Mouse (Mus musculus) left cerebral cortex, adult 8-10 months (tissue): ENCODE results near the gene Atp5f1. TPM values are rescaled to one million over a fixed set of nuclear protein-coding genes. Genes with fewer than 3 reads are reported as not detected.
A peak's percentile ranks its signal among the peaks of the same experiment; 100 is the strongest.

Source experiments
- DNase-seq, 2 experiments: peaks; one replicate each; pipeline ENCODE4 v3.0.0; 2022; ENCODE audit warnings: low spot score in 2 of 2
- total RNA-seq, 4 experiments: library from RNA; stranded (reverse); gene quantifications; 2 replicates each; pipeline ENCODE4 v1.2.4; 2022

Gene Atp5f1
- total RNA-seq, 4 experiments from 2014 or later, result 248 to 269 (median 257) TPM

GRCm38 (mm10) chr3:105900716-105901115 lies 59.2 kb downstream of the Atp5f1 start:
- no peak for DNase-seq

DNA sequence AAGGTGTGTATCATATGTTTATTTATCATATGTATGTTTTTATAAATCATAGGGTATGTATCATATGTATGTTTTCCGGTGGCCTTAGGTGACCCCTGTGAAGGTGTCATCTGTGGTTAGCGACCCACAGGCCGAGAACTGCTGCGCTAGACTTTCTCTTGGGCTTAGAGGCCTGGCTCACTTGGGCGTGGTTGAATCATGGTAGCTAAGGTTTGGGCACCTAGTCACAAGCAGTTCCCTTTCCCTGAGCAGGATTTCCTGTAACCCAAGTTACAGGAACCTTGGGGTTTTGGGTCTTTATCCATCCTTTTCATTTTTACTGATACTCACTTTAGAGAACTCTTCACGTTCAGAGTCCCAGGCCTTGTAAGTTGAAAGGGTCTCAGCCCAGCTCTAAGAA lies 59.6 kb downstream of the Atp5f1 start:
- DNase-seq, result no peak

DNA sequence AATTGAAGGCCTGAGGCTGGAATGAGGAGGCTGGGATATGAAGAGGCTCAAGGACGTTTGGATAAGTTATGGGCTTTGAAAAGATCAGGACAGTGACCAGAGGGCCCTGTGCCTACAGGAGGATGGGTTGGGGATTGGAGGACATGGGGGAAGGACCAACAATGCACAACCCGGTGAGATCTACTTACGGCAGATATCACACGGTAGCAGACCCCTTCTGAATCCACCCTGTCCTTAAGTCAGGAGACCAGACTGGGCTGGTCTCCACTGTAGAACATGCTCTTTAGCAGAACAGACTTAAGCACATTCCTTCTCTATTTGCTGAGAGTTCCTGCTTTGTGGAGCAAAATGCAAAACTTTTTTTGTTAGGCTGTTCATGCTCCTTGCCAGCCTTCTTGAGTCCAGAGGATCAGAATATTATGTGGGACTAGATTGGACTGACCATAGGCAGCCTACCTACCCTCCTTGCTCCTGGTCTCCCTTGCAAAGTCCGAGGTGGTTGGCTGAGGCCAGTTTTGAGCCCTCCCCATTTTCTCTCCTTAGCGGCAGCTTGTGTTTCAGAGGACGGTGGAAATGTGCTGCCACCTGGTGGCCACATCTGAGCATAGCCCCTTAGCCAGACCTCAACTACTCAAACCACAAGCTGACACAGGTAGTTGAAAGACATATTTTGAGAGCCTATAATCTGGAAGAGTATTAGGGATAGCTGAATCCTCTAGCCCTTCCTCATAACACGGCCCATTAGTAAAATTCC lies 60.3 kb downstream of the Atp5f1 start:
- peak; percentile 46 to 72 for DNase-seq

- DNase-seq, result no peak
Measured at GRCm38 (mm10) chr3:105898861-105899260, 61.0 kb downstream of the Atp5f1 start.

DNA sequence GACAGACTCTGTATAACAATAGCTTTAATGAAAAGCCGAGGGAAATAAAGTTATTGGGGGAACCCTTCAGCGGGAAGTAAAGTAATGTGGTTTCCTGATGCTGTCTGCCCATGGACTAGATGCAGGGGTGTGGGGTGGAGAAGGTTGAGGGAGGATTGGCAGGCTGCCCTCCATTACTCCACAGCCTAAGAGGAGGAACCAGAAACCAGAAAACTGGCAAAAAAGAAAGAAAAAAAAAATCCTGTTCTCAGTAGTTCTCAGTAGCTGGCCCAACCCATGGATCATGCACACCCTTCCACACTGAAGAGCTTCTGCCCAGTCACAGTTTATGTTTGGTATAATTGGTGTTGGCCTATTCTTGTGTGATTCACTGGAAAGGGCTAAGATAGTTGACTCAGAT lies 61.6 kb downstream of the Atp5f1 start:
- DNase-seq, result no peak

DNA sequence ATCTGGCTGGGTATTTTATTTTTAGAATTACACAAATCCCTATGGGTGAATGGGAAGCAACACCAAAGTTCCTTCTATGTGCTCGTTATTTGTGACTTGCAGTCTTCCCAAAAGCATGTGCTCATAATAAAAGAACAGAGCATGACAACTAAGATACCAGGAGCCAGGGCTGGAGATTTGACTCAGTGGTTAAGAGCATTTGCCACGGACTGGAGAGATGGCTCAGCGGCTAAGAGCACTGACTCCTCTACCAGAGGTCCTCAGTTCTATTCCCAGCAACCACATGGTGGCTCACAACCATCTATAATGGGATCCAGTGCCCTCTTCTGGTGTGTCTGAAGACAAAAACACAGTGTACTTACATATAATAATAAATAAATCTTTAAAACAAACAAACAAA lies 63.1 kb downstream of the Atp5f1 start:
- no peak for DNase-seq

- peak; percentile 46 to 50 for DNase-seq
Measured at GRCm38 (mm10) chr3:105894601-105895592, 65.0 kb downstream of the Atp5f1 start.

DNA sequence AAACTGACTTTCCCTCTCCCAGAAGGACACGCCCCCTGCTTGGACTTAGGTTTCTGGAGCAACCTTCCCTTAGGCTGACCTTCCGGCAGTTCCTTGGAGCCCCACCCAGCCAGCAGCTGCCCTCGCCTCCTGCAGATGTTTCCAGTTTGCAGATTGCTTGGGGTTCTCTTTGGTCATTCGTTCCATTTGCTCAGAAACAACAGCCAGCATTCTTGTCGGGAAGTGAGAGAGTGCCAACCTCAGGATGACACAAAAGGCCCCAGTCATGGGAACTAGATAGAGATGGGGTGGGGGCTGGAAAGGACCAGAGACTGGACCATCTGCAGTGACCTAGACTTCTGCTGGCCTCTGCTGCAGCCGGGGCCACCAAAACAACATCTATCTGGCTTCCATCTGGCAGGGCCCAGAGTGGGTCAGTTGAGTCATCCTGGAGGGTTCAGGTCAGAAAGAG lies 65.9 kb downstream of the Atp5f1 start:
- peak in 1 of 2 experiments; percentile 57 for DNase-seq

Other genes with a start within 250 kb of the Atp5f1 start
- gene Rap1a, start 158.8 kb downstream of the Atp5f1 start, total RNA-seq, result 10 to 100 TPM; 68.6 to 76.2 (median 74.4) TPM
- 1 to 10 TPM; 1.3 to 2.5 (median 1.6) TPM for gene Adora3, start 89.2 kb downstream of the Atp5f1 start, total RNA-seq
- gene Tmigd3, start 89.2 kb downstream of the Atp5f1 start, total RNA-seq, result not detected
- gene I830077J02Rik, start 27.4 kb downstream of the Atp5f1 start, total RNA-seq, result 1 to 10 TPM; 1.1 to 2.7 (median 1.4) TPM
- 10 to 100 TPM; 45.0 to 54.3 (median 52.6) TPM for gene Wdr77, start 730 bp downstream of the Atp5f1 start, total RNA-seq
- 1 to 10 TPM; 1.7 to 3.3 (median 2.1) TPM for gene Ovgp1, start 13.6 kb upstream of the Atp5f1 start, total RNA-seq
- 1 to 10 TPM in 1 of 4 experiments, under 1 TPM in 3; 0.42 to 1.0 (median 0.47) TPM for gene Pifo, start 54.5 kb upstream of the Atp5f1 start, total RNA-seq
- not detected for gene Chil5, start 72.7 kb upstream of the Atp5f1 start, total RNA-seq
- gene Chia1, start 153.1 kb upstream of the Atp5f1 start, total RNA-seq, result 1 to 10 TPM; 1.0 to 2.3 (median 2.0) TPM
- not detected for gene Chil3, start 207.5 kb upstream of the Atp5f1 start, total RNA-seq